Mouse (Mus musculus) C2C12 (cell line): ENCODE measurements around the gene Palmd. TPM values are rescaled to one million over a fixed set of nuclear protein-coding genes. Genes with fewer than 3 reads are reported as not detected.

Experiments
- H3K27me3 ChIP-seq: one replicate; pipeline ENCODE4 v1.6.1; 2011; ENCODE audit not compliant: control insufficient read depth, insufficient read depth, insufficient read length
- H3K36me3 ChIP-seq: one replicate; pipeline ENCODE4 v1.6.1; 2011; ENCODE audit not compliant: control insufficient read depth, insufficient read depth
- H3K4me3 ChIP-seq: one replicate; pipeline ENCODE4 v1.5.1; 2011; ENCODE audit warnings: mild to moderate bottlenecking, control low read depth; ENCODE audit not compliant: poor library complexity, insufficient read depth, severe bottlenecking
- H3K79me2 ChIP-seq: one replicate; pipeline ENCODE4 v1.6.1; 2011; ENCODE audit not compliant: control insufficient read depth, insufficient read depth
- H3K79me3 ChIP-seq: one replicate; pipeline ENCODE4 v1.6.1; 2011; ENCODE audit warnings: low read depth, control low read depth
- H3ac ChIP-seq: one replicate; pipeline ENCODE3; 2011; ENCODE audit warnings: low read depth; ENCODE audit not compliant: control insufficient read depth, insufficient read length
- CEBPB ChIP-seq: IDR thresholded peaks from one replicate; pipeline ENCODE4 v1.6.1; 2011; ENCODE audit warnings: low read depth, mild to moderate bottlenecking, control low read depth, moderate library complexity
- CTCF ChIP-seq: IDR thresholded peaks from one replicate; pipeline ENCODE4 v1.5.1; 2011; ENCODE audit not compliant: control insufficient read depth, insufficient read depth, insufficient read length
- FOSL1 ChIP-seq: IDR thresholded peaks from one replicate; pipeline ENCODE4 v1.8.0; 2011; ENCODE audit warnings: mild to moderate bottlenecking, low read length; ENCODE audit not compliant: poor library complexity, insufficient read depth, severe bottlenecking
- MAX ChIP-seq: IDR thresholded peaks from one replicate; pipeline ENCODE4 v1.6.1; 2011; ENCODE audit warnings: mild to moderate bottlenecking, control low read depth
- MYOD1 ChIP-seq: IDR thresholded peaks from one replicate; pipeline ENCODE4 v1.6.1; 2011; ENCODE audit warnings: low read depth; ENCODE audit not compliant: control insufficient read depth, insufficient read length
- MYOG ChIP-seq: IDR thresholded peaks from one replicate; pipeline ENCODE4 v1.6.1; 2011; ENCODE audit not compliant: control insufficient read depth, insufficient read length; ENCODE audit errors: extremely low read depth
- USF1 ChIP-seq: IDR thresholded peaks from one replicate; pipeline ENCODE4 v1.6.1; 2011; ENCODE audit warnings: low read depth, mild to moderate bottlenecking, control low read depth, moderate library complexity
- long read RNA-seq, 2 experiments: library from polyadenylated mRNA; unstranded; transcript quantifications; one replicate each; pipeline ENCODE4 v2.0.0; 2019 to 2020
- polyA plus RNA-seq: library from polyadenylated mRNA; unstranded; fragments of >200 nt; fragmentation: generic; extraction: Trizol; gene quantifications from one replicate; pipeline ENCODE4 v1.2.1, GENCODE M21; 2012; ENCODE audit warnings: missing spikeins

The Palmd gene
- polyA plus RNA-seq: 0.04 TPM
- long read RNA-seq, experiment 1: 0 reads
- long read RNA-seq, experiment 2: 0 reads

DNA sequence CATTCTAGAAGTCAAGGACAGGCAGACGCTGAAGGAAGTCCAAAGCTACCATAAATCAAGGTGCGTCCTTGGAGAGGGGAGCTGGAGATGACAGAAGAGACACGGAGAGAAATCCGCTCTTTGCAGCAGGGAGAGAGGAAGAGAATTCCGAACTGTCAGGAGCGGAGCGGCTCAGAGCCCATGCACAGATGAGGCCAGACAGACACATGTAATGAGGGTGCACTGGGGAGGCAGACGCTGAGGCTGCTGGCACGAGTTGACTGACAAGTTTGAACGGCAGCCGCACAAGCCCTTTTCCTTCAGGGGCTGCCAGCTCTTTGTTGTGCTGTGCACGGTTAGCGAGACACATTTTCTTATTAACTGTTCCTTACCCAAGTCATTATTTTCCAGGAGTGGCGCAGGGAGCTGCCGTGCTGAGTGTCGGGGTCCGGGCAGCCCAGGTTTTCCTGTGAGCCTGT, at the start of gene Palmd:
Gene Palmd, minus strand, starts transcription at position 448 of the 458 bp plus-strand sequence.
- TF ChIP-seq MAX: no peak
- TF ChIP-seq MYOG: no peak
- no peak for TF ChIP-seq FOSL1
- TF ChIP-seq MYOD1: no peak
- no peak for TF ChIP-seq USF1
- no peak for TF ChIP-seq CEBPB
- no peak for TF ChIP-seq CTCF
- no peak within 1 kb of the TSS for H3ac ChIP-seq

GRCm38 (mm10) chr3:117010182-117010581, 41.4 kb upstream of the Palmd start:
- TF ChIP-seq CTCF (no peak), MYOD1 (no peak), MYOG (no peak), FOSL1 (no peak), MAX (no peak), USF1 (no peak), CEBPB (no peak)
- Histone ChIP-seq H3K27me3 (no peaks in the 10 kb centered on the region), H3ac (no peak overlapping the region), H3K79me2 (no peaks in the 10 kb centered on the region), H3K36me3 (no peaks in the 10 kb centered on the region), H3K79me3 (no peaks in the 10 kb centered on the region), H3K4me3 (no peak overlapping the region)

More for the DNA sequence above, at the start of gene Palmd:
- Histone ChIP-seq H3K36me3 (no peaks in the 10 kb centered on the region), H3K27me3 (no peaks in the 10 kb centered on the region), H3K79me2 (no peaks in the 10 kb centered on the region), H3K79me3 (no peaks in the 10 kb centered on the region), H3K4me3 (no peak within 1 kb of the TSS)

DNA sequence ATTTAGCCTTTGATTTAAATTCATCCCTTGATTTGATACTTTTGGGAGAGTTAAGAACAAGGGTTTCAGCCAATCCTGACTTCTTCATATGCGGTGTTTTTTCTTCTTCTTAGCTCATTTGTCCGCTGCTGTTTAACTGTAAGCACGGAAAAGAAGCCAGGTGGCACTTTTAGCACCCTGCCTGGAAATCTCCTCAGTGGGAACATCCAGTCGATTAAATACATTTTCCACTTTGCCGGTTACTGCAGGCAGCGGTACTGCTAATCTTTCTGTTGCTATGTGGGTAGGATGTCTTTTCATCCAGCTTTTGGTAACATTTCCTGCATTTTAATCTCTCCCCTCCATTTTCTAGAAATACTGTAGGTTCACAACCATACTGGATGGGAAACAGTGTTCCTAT, 38.6 kb upstream of the Palmd start:
- Histone ChIP-seq H3K79me2 (no peaks in the 10 kb centered on the region), H3K4me3 (no peak overlapping the region)

GRCm38 (mm10) chr3:117006636-117007035, 37.8 kb upstream of the Palmd start:
- Histone ChIP-seq H3K4me3 (no peak overlapping the region), H3K36me3 (no peaks in the 10 kb centered on the region)
- no peak for TF ChIP-seq USF1
- no peak for TF ChIP-seq CEBPB
- TF ChIP-seq MAX: no peak
- no peak for TF ChIP-seq MYOG
- TF ChIP-seq FOSL1: no peak
- TF ChIP-seq MYOD1: no peak
- no peak for TF ChIP-seq CTCF

More for the DNA sequence above, 38.6 kb upstream of the Palmd start:
- Histone ChIP-seq H3K36me3 (no peaks in the 10 kb centered on the region), H3K27me3 (no peaks in the 10 kb centered on the region), H3K79me3 (no peaks in the 10 kb centered on the region), H3ac (no peak overlapping the region)
- TF ChIP-seq MAX (no peak), USF1 (no peak), CEBPB (no peak), MYOG (no peak), MYOD1 (no peak), FOSL1 (no peak), CTCF (no peak)

DNA sequence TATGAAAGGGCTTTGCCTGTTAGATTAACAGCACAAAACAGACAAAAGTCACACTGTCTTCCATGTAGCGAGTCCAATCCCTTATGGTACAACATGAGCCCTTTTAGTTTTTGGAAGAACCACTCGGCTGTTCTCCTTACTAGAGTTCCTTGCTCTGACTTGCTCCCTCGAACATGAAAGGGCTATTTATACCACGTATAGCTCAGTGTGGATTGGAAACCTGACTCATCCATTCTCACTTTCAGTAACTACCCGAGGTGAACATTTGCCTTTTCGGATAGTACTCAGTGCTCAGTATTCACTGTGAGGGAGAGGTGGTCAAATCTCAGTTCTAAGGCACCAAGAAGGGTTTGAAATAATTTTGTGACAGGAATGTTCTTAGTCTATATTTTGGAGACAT, 34.6 kb upstream of the Palmd start:
- Histone ChIP-seq H3K79me2 (no peaks in the 10 kb centered on the region), H3K27me3 (no peaks in the 10 kb centered on the region), H3K36me3 (no peaks in the 10 kb centered on the region), H3ac (no peak overlapping the region), H3K79me3 (no peaks in the 10 kb centered on the region), H3K4me3 (no peak overlapping the region)
- TF ChIP-seq USF1: no peak
- no peak for TF ChIP-seq CEBPB
- TF ChIP-seq FOSL1: no peak
- no peak for TF ChIP-seq MYOD1
- TF ChIP-seq CTCF: no peak
- TF ChIP-seq MYOG: no peak
- TF ChIP-seq MAX: no peak

More at GRCm38 (mm10) chr3:117006636-117007035, 37.8 kb upstream of the Palmd start:
- H3ac ChIP-seq: no peak overlapping the region
- no peaks in the 10 kb centered on the region for H3K27me3 ChIP-seq
- no peaks in the 10 kb centered on the region for H3K79me3 ChIP-seq
- no peaks in the 10 kb centered on the region for H3K79me2 ChIP-seq
